Mouse (Mus musculus) spleen, adult 2 months (tissue): Measurements from ENCODE around the gene Snx33.

Experiments
- CTCF ChIP-seq: fragments of 200-500 bp; IDR thresholded peaks from 2 replicates; pipeline ENCODE4 v1.5.1; 2011; ENCODE audit warnings: mild to moderate bottlenecking, inconsistent platforms; ENCODE audit not compliant: insufficient read depth, insufficient read length, insufficient replicate concordance; ENCODE audit errors: extremely low read depth
- POLR2A ChIP-seq: fragments of 200-500 bp; IDR thresholded peaks from 2 replicates; pipeline ENCODE4 v1.6.1; 2011; ENCODE audit warnings: low read depth, low read length, inconsistent platforms

DNA sequence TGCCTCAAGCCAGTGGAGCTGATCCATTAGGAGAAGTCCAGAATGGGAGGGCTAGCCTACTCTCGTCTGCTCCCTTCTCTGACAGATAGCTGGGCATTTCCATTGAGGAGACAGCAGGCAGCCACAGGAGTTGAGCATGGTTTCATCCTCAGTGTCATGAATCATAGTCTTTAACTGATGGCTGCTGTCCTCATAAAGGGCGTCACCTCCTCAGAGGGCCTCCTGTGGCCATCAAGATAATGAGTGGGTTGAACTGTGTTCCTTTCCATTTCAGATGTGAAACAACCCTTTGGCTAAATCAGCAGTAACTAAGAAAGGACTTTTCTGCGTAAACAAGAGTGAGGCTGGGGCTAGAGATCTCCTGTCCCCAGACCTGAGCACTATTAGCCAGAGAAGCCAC, 24.5 kb downstream of the Snx33 start:
- TF ChIP-seq CTCF: no peak
- no peak for TF ChIP-seq POLR2A
